Mouse (Mus musculus): ENCODE data around the gene Tbc1d7.

The Tbc1d7 gene

DNA sequence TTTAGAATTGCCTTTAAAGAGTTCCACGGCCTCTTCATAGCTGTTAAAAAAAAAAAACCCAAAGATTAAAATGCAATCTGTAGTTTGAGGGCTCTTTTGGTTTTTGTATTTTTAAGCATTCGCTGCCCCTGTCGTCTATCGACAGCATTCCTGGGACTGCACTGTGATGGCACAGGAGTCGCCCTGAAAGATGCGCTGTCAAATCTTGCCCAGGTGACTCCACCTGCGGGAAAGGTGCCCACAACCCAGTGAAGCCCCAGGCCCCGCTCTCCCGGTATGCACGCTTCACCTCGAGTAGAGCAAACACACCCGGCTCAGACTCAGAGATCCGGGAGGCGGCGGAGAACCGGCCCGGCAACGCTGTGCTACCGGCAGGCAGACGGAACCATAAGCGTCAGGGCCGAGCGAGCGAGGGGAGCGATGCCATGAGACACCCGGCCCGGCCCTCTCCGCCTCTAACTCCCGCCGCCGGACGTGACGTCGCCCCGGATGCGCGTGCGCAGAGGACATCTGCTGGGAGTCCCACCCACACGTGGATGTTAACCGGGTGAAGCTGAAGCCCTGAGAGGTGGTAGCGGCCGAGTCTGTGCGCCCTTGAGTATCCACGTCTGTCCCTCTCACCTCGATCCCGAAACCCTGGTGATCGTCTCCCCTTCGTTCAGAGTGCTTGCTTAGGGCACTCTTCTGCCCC, at the start of gene Tbc1d7:
Gene Tbc1d7 (minus strand): TSS at position 482 of the 691 bp plus-strand sequence.
- DNase-seq = peak; percentile 100

DNA sequence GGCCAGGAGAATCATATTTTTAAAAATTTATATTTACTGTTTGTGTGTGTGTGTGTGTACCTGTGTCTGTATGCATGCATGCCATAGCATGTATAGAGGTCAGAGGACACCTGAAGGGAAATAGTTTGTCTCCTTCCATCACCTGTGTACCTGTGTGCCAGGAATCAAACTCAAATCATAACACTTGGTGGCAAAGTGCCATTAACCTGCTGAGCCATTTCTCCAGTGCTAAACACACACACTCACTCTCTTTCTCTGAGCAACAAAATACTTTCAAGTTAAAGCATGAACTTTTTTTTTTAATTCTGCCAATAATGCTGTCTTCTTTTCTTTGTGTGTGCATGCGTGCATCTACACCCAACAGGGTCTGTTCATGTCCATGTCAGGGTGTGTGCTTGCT, 49.3 kb upstream of the Tbc1d7 start:
- DNase-seq = no peak

DNA sequence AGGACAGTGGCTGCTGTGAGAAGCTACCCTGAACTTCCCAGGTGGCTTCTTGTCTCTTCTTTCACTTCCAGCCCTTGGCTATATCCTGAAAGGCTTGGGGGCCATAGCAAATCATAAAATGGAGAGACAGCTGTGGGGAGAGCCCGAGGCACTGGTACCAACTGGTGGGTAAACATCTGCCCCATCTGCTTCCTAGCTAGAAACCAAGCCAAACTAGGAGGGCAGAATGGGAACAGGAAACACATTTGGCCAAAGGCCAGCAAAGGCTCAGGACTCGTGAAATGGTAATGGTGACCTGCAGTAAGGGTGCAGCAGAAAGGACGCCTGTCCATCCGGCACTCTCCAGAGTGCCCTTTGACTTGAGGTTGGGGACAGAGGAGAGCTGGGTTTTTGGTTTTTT, 47.5 kb upstream of the Tbc1d7 start:
- DNase-seq = no peak

DNA sequence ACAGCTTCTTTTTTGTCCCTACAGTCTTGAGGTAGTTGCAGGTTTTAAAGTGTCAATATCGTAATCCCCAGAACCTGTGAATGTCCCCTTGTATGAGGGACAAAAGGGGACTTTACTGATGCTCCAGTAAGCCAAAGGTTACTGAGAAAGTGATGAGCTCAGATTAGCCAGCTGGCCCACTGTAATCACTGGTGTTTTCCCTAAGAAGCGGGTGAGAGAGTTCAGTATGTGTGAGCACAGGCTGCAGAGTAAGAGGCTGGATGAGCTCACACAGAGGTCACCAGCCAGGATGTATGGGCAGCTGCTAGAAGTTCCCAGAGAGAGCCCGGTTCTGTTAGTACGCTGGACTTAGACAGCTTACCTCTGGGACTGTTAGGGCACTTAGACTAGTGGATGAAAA, 47.0 kb upstream of the Tbc1d7 start:
- no peak for DNase-seq

DNA sequence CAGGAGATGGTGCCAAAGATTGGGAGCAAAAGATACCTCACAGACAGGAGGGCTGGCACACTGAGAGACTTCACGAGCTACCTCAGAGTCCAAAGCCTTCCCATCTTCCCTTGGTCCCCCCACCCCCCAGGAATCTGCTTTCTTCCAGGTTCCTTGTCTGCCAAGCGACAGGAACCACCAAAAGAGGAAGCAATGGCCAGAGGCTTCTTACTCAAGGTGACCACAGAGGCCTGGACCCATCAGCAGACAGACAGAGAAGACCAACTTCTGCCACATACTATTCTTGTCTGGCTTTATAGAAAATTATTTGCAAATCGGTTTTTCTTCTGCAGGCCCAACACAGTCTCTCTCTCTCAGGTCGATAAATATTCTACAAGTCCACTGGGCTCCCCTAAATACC, 46.4 kb upstream of the Tbc1d7 start:
- DNase-seq = no peak

DNA sequence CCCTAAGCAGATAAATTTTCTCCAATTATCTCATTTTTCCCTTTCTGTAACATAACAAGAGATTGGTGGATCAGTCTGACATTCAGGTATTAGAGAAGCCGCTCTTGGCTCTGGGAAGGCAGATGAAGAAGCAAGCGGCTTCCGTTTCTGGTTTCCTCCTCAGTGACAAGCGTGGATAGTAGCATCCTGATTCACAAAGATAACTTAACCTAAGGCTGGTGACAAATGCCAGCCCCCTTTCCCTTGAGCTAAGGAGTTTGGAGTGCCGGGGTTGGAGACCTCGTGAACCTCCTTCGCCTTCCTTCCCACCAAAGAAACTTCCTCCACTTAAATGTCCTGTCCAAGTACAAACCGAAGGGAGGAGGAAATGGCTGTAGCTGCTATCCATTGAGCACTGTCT, 45.8 kb upstream of the Tbc1d7 start:
- DNase-seq = peak; percentile 33

DNA sequence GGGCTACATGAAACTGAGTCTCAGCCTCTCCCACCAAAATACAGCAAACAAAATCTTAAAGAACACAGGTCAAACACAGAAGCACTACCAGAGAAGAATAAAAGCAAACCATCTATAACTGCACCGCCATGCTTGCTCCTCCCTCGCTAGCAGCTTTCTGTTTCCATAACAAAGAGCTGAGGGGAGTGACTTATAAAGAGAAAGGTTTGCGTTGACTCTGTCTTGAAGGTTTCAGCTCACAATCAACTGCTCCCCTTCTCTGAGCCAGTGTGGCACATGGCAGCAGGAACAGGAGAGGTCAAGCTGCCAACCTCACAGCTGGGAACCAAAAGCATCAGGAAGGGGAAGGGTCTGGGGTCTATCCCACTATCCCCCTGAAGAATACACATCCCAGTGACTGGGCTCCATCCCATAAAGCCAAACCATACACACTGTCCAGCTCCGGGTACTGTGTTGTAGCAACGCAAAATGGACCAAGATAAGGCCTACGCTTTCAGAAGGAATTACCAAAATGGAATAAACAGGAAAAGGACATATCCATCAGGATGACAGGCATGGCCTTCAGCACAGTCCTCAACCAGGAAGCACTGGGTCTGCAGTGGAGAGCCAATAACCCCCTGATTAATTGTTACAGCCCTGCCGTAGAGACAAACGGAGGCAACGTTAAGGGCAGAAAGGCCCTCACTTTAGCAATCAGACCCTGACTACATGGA, 44.8 kb upstream of the Tbc1d7 start:
- peak; percentile 7 for DNase-seq

DNA sequence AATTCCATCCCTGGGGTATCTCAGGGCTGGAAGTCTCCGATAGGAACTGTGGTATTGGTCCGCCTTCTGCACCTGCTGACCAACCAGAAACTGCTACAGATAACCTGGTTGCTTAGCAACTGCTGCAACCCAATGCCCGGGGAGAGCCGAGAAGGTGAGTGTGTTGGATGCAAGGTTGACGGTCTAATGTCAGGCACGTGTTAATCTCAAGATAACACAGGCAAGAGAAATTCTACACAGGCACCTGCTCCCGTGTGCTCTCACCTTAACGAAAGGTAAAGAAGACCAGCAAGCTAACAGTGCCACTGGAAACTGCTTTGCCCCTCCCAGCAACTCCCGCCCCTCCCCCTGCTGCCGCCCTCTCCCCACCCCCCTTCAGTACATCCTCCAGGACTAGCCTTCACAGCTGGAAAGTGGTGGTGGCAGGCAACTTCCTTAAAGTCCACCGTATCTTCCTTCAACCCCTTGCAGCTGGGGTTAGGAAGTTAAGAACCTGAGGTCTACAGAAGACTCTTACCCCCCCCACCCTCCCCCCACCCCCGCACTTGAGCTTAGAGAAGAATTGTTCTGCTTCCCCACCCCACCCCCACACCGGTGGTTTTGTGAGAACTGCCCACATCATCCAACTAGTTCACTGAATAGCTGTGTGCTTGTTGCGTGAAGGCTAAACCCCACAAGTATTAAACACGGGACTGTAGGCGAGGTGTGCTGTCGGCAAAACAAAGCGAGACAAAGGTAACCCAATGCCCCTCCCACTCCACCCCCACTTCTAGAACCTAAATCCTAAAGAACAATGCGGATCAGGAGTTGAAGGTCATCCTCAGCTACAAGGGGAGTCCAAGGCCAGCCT, 44.1 kb upstream of the Tbc1d7 start:
- peak; percentile 64 for DNase-seq

DNA sequence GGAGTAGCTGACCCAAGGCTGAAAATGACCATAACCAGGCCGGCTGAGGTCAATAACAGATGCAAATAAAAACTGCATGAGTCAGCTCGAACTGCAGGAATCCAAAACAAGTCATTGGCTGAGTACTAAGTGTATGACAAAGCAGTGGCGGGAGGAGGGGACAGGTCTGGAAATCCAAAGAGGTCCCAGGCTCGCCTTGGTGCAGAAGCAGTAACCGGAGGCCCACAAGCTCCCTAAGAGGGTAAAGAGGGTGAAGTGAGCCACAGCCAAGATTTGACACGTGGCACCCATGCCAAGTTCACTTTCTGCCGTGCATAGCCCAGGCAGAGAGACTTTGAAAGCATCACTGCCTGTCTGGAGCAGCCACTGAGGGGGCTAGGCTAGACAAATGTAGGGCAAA, 41.0 kb upstream of the Tbc1d7 start:
- no peak for DNase-seq

DNA sequence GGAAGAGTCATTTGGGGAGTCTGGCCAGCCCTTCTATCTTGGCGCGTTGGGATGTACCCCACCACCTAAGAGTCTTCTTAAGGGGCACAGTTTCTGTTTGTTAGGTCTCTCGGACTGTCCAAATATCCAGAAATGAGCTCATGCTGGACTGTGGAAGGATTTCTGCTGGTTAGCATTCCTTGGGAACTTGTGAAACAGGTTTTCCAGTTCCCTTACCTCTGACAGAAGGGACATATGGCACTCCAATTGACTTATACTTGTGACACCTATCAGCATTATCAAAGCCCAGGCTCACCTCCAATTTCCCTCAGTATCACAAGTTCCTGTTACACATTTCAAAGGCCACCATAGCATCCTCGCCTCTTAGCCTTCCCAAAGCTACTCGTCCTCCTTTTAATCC, 39.7 kb upstream of the Tbc1d7 start:
- no peak for DNase-seq

DNA sequence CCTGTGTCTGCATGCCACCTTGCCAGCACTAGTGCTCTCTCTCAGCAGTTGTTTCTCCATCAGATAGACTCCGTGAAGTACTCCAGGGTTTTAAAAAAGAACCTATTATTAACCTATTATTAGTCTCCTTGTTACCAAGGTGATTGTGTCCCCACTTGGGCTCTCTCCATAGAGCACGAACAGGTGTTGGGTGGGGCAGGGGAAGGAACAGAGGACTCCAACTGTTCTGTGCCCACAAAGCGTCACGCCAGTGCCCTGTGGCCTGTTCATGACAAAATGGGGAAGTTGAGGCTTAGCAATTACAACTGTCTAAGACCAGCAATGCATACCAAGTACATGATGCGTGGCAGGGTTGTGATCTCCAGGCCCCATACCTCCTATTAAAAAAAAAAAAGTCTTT, 38.3 kb upstream of the Tbc1d7 start:
- no peak for DNase-seq

DNA sequence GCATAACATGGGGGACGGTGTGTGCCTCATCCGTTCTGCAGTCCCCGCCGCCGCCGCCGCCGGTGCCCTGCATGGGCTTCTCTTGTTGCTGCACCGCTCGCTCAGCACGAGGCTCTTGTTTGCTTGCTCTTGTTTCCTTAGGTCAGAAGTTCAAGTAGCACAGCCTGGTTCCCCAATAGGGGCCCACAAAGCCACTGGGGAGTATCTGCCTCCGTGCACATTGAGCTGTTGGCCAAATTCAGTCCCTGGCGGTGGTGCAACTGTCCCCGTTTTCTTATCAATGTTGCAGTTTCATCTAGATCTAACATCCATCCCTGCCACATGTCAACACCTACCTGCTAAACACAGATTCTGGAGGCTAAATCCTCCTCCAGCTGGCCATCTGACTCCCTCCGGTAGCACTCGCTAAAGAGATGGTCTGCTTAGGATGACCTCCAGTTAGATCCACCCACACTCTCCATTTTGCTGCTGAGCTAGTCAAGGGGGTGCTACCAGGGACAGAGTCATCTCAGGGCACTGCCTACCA, 37.7 kb upstream of the Tbc1d7 start:
- DNase-seq = peak; percentile 45

DNA sequence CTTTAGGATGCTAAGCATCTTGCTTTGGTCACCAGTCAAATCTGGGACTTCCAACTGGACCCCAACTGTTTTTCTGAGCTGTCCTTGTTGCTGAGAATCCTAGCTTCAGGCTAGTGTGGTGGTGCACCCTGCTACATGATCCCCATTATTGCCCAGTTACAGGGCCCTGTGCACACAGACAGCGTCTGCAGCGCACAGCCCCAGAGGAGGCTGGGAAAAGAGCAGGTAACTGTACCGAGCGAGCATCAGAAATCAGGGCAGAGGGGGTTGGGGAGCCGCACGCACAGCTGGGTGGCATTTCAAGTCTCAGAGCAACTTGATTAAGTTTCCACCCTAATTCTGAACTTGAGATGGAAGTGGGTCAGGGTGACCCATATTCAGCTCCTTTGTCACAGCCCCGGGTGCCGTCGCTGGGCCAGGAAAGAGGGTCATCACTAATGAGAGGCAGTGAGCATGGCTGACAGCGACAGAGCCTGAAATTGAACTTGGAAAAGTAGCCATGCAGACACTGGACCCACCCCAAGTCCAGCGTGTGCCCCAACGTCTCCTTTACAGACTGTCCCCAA, 34.9 kb upstream of the Tbc1d7 start:
- no peak for DNase-seq

DNA sequence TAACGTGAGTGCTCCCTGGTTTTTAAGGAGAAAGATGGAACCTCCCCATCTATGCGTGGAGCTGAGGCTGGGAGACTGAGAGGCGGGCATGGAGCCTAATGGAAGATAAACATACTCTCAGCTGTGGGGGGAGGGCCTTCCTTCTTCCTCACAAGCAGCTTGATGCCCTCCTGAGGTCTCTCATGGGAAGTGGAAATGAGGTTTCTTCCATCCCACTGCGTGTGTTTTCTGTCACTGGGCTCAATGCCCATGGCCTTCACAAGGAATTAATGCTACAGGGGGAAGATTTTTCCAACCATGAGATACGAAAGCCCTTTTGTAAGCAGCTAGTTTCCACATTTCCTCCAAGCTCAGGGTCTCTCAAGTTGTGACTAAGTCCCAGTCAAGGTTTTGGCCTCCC, 32.3 kb upstream of the Tbc1d7 start:
- DNase-seq = no peak

DNA sequence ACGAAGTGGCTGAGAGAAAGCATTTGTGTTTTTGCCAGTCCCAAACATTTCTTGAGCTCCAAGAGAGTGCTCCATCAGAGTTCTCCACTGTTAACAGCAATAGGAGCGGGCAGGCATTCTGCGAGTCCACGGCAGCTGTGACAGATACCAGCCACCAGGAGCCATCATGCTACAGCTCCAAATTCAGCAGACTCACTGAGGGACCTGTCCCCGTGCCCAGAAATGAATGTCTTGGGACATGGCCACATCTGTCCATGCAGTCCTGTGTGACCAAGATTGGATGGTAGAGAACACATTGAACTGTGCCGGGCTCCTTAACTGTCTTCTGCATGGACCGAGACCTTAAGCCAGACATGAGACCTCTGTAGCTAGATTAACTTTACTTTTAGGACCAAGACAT, 31.9 kb upstream of the Tbc1d7 start:
- no peak for DNase-seq

DNA sequence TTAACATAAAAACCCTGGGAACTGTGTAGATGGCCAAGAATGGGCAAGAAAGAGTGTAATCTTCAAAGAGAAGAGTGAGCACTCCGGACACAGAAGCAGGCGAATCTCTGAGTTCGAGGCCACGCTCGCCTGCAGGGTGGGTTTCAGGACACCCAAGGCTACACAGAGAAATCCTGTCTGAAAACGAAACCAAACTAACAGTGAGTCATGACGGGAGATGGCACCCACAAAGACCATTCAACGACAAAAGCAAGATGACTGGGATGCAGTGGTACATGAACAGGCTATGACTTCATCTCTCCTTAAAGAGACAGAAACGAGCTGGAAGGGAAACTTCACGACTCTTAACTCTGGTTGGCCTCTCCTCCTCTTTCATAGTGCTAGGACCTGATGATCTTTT, 31.1 kb upstream of the Tbc1d7 start:
- no peak for DNase-seq

DNA sequence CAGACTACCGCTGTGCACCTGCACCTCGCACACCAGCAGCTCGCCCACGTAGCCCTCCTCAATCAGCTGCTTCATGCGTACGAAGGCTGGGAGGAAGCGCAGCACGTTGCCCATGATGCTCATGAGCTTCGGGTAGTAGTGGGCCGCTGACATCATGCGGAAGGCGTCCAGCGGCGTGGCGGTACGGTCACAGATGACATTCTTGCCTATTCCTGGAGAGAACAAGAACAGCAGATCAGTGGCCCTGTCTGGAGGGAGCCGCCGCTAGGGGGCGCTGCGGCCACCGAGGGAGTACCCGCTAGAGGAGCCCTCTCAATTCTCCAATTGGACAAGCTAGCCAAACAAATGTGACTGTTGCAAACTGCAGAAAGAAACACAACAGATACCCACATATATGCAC, 29.7 kb upstream of the Tbc1d7 start:
- peak; percentile 44 for DNase-seq

DNA sequence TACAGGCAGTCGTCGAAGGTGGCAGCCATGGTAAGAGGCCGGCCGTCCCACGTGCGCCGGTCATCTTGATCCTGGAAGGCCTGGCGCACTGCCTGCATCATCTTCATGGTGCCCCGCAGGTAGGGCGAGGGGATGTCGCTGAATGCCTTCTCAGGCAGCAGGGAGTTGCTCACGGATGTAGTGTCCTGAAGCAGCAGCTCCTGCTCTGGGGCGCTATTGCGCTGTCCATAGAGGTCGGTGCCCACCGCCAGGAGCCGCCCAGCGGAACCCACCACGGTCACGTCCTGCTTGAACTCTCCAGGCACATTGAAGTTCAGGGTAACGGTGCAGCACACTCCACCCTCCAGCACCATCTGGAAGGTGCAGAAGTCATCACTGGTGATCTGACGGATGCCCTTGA, 29.2 kb upstream of the Tbc1d7 start:
- peak; percentile 21 for DNase-seq

DNA sequence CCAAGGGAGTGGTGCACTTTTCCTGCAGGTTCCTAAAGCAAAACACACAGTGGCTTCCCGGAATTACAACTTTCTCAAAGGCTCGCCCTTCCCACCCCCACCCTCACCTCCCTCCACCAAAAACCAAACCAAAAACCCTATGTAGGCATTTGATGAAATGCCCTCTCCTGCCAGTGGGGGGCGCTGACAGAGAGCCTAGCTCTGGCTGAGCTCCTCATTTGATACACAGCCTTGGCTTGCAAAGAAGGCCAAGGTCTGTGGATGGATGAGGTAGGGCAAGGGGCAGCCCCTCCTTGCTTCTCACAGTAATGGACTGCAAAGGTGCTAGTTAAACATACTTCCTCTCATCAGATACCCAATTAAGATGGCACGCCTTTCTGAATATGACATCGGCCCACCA, 28.4 kb upstream of the Tbc1d7 start:
- peak; percentile 61 for DNase-seq

DNA sequence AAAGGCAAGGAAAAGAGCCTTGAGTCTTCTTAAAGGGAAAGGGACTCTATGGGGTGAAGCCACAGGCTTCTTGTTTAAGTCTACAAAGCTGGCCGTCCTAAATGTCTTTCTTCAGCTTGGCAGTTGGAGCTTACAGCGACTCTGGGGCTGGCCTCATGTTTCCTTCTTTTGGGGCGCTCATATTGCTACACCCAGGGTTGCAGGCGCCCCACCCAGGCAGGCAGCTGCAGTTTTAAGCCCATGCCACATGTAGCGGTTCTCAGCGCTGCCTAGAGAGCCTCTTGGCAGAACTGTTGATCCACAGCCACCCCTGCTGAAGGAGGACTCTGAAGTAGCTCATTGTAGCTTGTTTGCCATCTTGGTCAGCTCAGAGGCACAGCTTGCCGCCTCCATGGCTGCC, 28.0 kb upstream of the Tbc1d7 start:
- DNase-seq = no peak

DNA sequence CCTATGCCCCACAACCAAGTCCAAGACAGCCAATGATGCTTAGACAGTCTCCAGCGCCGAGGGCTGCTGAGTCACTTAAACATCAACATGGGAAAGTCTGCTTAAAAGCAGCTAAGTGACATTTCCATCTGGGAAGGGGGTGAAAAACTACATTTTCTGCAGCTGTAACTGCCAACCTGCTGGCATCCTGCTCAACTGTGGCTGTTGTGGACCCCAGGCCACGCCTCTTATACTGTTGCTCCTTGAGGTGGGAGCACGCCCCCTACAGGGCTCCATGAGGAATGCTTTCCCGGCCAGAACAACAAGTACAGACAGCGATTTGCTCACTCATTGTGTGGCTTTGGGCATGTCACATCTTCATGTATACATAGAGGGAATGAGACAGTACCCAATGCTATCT, 25.9 kb upstream of the Tbc1d7 start:
- no peak for DNase-seq

DNA sequence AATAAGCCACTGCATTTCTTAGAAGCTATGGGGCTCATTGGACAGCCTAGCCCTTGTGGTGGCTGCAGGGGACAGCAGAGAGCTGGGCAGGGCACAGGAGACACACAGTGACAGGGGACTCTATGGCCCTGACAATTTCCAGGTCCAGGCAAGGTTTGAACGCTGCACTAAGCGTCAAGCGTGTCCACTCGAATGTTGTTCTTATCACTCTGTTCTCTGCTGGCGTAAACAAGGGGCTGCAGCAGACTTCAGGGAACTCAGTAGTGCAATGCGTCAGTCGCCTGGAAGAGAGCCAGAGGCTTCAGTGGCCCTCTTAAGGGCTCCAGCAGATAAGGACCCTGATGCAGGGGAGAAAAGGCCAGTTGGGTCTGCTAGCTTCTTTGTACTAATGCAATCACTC, 24.7 kb upstream of the Tbc1d7 start:
- no peak for DNase-seq

DNA sequence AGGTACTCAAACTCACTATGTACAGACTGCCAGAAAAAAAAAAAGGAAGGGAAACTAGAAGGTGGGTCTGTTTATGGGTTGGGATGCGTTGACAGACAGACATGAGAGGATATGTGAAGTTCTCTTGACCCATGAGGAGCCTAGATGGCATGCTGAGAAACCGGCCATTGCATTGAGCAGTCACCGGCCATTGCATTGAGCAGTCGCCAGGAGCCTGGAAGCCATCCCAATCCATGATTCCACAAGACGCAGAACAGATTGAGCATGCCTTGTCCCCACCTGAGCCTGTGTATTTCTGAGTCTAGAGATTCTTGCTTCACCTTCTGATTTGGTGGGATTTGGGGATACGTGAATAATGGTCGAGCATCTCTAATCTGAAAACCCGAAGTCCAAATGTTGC, 22.6 kb upstream of the Tbc1d7 start:
- no peak for DNase-seq
